Mouse (Mus musculus) E14TG2a.4 (cell line): Measurements from ENCODE around the gene Opalin.

Experiments used
- CTCF ChIP-seq: conservative IDR thresholded peaks from 2 replicates; pipeline ENCODE4 v1.5.1; 2014; ENCODE audit warnings: low read length
- NANOG ChIP-seq: IDR thresholded peaks from 2 replicates; pipeline ENCODE4 v1.6.1; 2014; ENCODE audit warnings: borderline replicate concordance, low read length, mixed read lengths
- POU5F1 ChIP-seq: IDR thresholded peaks from 2 replicates; pipeline ENCODE4 v1.6.1; 2014; ENCODE audit warnings: low read length, borderline replicate concordance

- no peak for TF ChIP-seq CTCF
- no peak for TF ChIP-seq NANOG
- no peak for TF ChIP-seq POU5F1
Observed at GRCm38 (mm10) chr19:41045091-41045770, 31.7 kb downstream of the Opalin start.
